Mouse (Mus musculus) frontal cortex, postnatal 25 days (tissue): ENCODE data around the gene Snx29.

Experiments used
- DNase-seq, 2 experiments: peaks; one replicate each; pipeline ENCODE4 v3.0.0; 2022; ENCODE audit warnings: low spot score in 2 of 2

Snx29 gene

GRCm38 (mm10) chr16:11776528-11776927, 453.8 kb downstream of the Snx29 start:
- DNase-seq = no peak

GRCm38 (mm10) chr16:11778191-11778590, 455.5 kb downstream of the Snx29 start:
- DNase-seq = no peak

GRCm38 (mm10) chr16:11778715-11779460, 456.2 kb downstream of the Snx29 start:
- DNase-seq = peak in 1 of 2 experiments; percentile 16

GRCm38 (mm10) chr16:11782082-11782481, 459.4 kb downstream of the Snx29 start:
- no peak for DNase-seq

DNA sequence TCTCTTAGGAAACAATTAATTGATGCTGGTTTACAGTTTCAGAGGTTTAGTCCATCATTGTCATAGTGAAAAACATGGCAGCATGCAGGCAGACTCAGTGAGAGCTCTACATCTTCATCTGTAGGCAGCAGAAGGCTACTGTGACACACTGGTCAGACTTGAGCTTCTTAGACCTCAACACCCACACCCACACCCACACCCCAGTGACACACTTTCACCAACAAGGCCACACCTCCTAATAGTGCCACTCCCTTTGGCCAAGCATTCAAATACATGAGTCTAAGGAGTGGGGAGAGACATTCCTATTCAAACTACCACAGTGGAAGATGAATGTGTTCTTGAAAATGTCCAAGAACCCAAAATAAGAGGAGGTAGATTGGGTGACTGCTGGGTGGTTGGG, 460.6 kb downstream of the Snx29 start:
- no peak for DNase-seq

DNA sequence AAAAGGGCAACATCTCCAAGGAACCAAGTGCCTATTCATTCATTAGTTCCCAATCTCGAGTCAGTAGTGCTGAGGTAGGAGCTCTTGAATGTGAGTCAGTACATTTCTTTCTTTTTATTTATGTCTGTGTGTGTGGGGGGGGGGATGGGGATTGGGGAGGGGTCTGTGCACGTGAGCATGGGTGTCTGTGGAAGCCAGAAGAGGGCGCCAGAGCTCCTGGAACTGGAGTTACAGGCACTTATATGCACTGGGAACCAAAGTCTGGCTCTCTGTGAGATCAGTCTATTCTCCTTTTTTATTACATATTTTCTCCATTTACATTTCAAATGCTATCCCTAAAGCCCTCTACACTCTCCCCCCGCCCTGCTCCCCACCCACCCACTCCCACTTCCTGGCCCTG, 461.6 kb downstream of the Snx29 start:
- no peak for DNase-seq

DNA sequence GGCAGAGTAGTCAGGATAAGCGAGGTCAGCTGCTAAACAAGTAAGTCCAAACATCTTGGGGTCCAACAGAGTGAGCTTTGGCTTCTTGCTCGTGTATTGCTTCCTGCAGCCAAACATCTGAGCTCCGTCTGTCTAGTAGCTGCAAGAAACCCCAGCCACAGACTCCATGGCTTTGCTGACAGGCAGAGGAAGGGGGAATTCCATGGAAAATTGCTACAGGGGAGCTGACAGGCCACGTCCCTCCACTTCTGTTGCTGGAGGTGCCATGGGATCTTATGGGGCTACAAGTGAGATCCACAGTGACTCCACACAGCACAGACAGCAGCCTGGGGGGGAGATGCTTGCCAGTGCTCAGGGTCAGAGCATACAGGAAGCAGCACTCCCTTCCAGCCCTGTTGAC, 463.1 kb downstream of the Snx29 start:
- no peak for DNase-seq

GRCm38 (mm10) chr16:11790476-11790875, 467.8 kb downstream of the Snx29 start:
- DNase-seq = no peak

GRCm38 (mm10) chr16:11793391-11793790, 470.7 kb downstream of the Snx29 start:
- DNase-seq = no peak

DNA sequence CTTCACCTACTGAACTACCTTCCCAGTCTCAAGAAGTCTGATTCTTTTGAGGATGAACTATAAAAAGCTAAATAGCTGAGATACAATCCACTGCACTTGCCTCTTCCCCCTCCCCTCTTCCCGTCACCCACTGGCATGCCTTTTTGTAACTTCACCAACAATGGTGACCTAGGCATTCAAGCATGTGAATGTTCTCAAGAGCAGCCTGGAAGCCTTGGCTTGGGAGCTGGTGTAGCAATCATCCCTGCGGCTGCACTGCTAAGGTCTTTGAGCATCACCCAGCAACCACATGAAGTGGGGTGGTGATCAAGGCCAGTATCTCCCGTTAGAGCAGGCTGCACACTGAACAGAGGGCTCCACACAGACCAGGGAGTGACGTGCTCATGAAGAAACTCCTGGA, 471.9 kb downstream of the Snx29 start:
- DNase-seq = no peak

GRCm38 (mm10) chr16:11795758-11796460, 473.2 kb downstream of the Snx29 start:
- no peak for DNase-seq

DNA sequence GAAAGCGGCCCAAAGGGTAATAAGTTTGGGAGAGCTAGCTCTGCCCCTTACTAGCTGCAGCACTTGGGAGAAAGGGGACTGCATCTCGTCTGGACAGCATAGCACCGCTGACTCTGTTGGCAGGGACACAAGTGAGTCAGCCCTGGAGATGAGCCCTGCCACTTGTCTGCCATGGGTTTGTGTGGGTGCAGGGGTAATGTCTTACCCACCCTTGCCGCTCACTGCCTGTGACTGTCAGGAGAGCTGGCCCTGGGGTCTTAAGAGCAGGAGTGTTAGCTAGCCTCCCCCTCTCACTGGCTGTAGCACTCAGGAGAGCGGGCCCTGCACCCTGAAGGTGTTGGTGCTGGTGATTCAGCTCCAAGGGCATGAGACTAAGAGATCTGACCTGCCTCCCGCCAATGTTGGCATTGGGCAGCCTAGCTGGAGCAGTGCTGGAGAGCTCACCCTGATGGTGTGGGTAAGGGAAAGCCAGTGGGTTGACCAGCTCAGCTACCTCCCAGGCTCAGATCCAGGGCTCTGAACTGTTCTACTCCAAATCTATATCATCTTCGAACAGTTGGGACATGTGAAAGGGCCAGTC, 479.3 kb downstream of the Snx29 start:
- no peak for DNase-seq
